In genomic region chr9:119155826-119156225, GRCm38 (mm10) we compare ENCODE assay signal across 10 mouse cellular contexts. TPM values are rescaled to one million over a fixed set of nuclear protein-coding genes. Genes with fewer than 3 reads are reported as not detected.
A peak's percentile ranks its signal among the peaks of the same experiment; 100 is the strongest.
DNase-seq lines count a peak whose midpoint lies in the region; ATAC-seq and TF ChIP-seq lines count a peak whose summit lies in the region.
"Had no signal": no experiment of that assay in that cellular context is flagged by ENCODE, and none has a peak within 500 bp of the region (broad histone marks: within the 10 kb centered on the region; RNA-seq: fewer than 3 reads in every experiment).

No protein-coding gene starts in this region.

- H3K4me3 ChIP-seq in ES-E14 (ENCODE audit: insufficient read depth in 1 of 2, low read depth in 1 of 2, low read length in 2 of 2, poor library complexity in 1 of 2, severe bottlenecking in 1 of 2) = no peak overlapping the region
- H3K4me3 ChIP-seq in forebrain, embryonic 12.5 days (replicated peaks) = peak overlapping the region; percentile 56; the same call in 1 of the 2 replicates

- no peaks in the 10 kb centered on the region for H3K4me1 ChIP-seq in ES-E14 (ENCODE audit: control insufficient read depth in 2 of 2, insufficient read depth in 2 of 2, low read length in 2 of 2, poor library complexity in 1 of 2)
- peaks cover 5% of the 10 kb centered on the region; the same call in 1 of the 2 replicates for H3K4me1 ChIP-seq in forebrain, embryonic 12.5 days

- H3K27me3 ChIP-seq in forebrain, embryonic 12.5 days = peaks cover 29% of the 10 kb centered on the region

- WGBS in forebrain, embryonic 12.5 days = 63% methylated on average over 7 of the region's 7 CpGs

- H3K4me2 ChIP-seq in forebrain, embryonic 12.5 days = no peak overlapping the region

- H3K27ac ChIP-seq in ES-E14 (ENCODE audit: insufficient read depth, low read depth, low read length, poor library complexity, severe bottlenecking) = no peak overlapping the region
- no peak overlapping the region for H3K27ac ChIP-seq in forebrain, embryonic 12.5 days

- intact Hi-C loops in heart, postnatal 10 days (cut with DNase I) = loop anchor here (2.0 to 5.0 kb wide), 3 partner anchors 121 to 275 kb away; no protein-coding TSS in a partner anchor

- 0 out of 2 replicates have a peak overlapping the region, but pooled peaks have one; percentile 1 for H3K9ac ChIP-seq in ES-E14 (ENCODE audit: insufficient read depth, low read depth, low read length, poor library complexity, severe bottlenecking)
- H3K9ac ChIP-seq in forebrain, embryonic 12.5 days = no peak overlapping the region

- no peak for ATAC-seq in forebrain, embryonic 12.5 days (ENCODE audit: low FRiP score)

- in situ Hi-C loops in ES-E14 (cut with MboI; ENCODE audit: low sequenced_read_pairs in 2 of 2, unreplicated experiment in 2 of 2) = no loop called here

- peak; percentile 13 to 19 for DNase-seq in heart, postnatal 10 days
- no peak for DNase-seq in heart, adult 8-10 months (ENCODE audit: low spot score)
- DNase-seq in ES-E14 (ENCODE audit: low read depth, low spot score) = no peak
- peak; percentile 58 to 62 for DNase-seq in kidney, postnatal 25 days
- no peak for DNase-seq in T-cell, adult 2 months (ENCODE audit: low spot score)
- no peak for DNase-seq in thymus, postnatal 36 days
- no peak for DNase-seq in lung, postnatal 10 days

- H3K36me3 ChIP-seq in ES-E14 (ENCODE audit: control insufficient read depth, insufficient read depth, low read length, poor library complexity, severe bottlenecking) = no peaks in the 10 kb centered on the region
- H3K36me3 ChIP-seq in forebrain, embryonic 12.5 days (replicated peaks) = no peaks in the 10 kb centered on the region

- no peaks in the 10 kb centered on the region for H3K9me3 ChIP-seq in ES-E14 (ENCODE audit: control insufficient read depth, insufficient read depth, low read depth, low read length)
- no peaks in the 10 kb centered on the region for H3K9me3 ChIP-seq in forebrain, embryonic 12.5 days

TF ChIP-seq in ES-E14, 5 proteins besides CTCF, POLR2A, EP300 and RAD21:
- no peak for TF ChIP-seq MAFK (IDR thresholded peaks at IDR 0.05; ENCODE audit: insufficient read depth, low read depth, low read length)
- no peak for TF ChIP-seq ZNF384 (IDR thresholded peaks at IDR 0.05; ENCODE audit: low read depth, low read length)
- TF ChIP-seq CHD2 (IDR thresholded peaks at IDR 0.05; ENCODE audit: low read depth, low read length) = no peak
- TF ChIP-seq HCFC1 (IDR thresholded peaks at IDR 0.05; ENCODE audit: borderline replicate concordance, insufficient read depth, low read length) = no peak
- no peak for TF ChIP-seq ZC3H11A (IDR thresholded peaks at IDR 0.05; ENCODE audit: borderline replicate concordance, low read depth, low read length)

RNA-seq across cellular contexts. Expression of gene Acaa1b, which starts 1.1 kb away (rescaled TPM):
- 1 to 10 TPM; 2.6 to 4.8 TPM for total RNA-seq in heart, postnatal 10 days (2021)
- 1 to 10 TPM; 1.1 to 1.7 (median 1.4) TPM for total RNA-seq in heart, adult 8-10 months (2022)
- total RNA-seq in ES-E14 (2012; rRNA removed) = 3.0 and 6.8 TPM in 2 replicates
- 0.95 and 2.1 TPM in 2 replicates for polyA plus RNA-seq in forebrain, embryonic 12.5 days (2016; fragmentation: Nextera tagmentation; extraction: Ambion mirVana)

RNA-seq across cellular contexts. Expression of gene Gm47289, which starts 3.1 kb away (rescaled TPM):
- not detected for total RNA-seq in heart, postnatal 10 days (2021)
- not detected for total RNA-seq in heart, adult 8-10 months (2022)
- total RNA-seq in ES-E14 (2012; rRNA removed) = not detected in 2 replicates
- not detected in 2 replicates for polyA plus RNA-seq in forebrain, embryonic 12.5 days (2016; fragmentation: Nextera tagmentation; extraction: Ambion mirVana)
- polyA plus RNA-seq: cortical plate, adult 2 months; intestine, embryonic 14.5 days had no signal

RNA-seq across cellular contexts. Expression of gene Slc22a13, which starts 53.1 kb away (rescaled TPM):
- not detected for total RNA-seq in heart, postnatal 10 days (2021)
- not detected for total RNA-seq in heart, adult 8-10 months (2022)
- 0.13 TPM in 1 of 2 replicates, not detected in the other for total RNA-seq in ES-E14 (2012; rRNA removed)
- polyA plus RNA-seq in forebrain, embryonic 12.5 days (2016; fragmentation: Nextera tagmentation; extraction: Ambion mirVana) = not detected in 2 replicates
- polyA plus RNA-seq: cortical plate, adult 2 months; intestine, embryonic 14.5 days had no signal

RNA-seq across cellular contexts. Expression of gene Dlec1, which starts 53.5 kb away (rescaled TPM):
- under 1 TPM in 1 of 2 experiments, not detected in 1; 0.07 TPM for total RNA-seq in heart, postnatal 10 days (2021)
- total RNA-seq in heart, adult 8-10 months (2022) = under 1 TPM in 2 of 4 experiments, not detected in 2; 0.09 to 0.14 TPM
- 1.2 and 3.7 TPM in 2 replicates for total RNA-seq in ES-E14 (2012; rRNA removed)
- polyA plus RNA-seq in forebrain, embryonic 12.5 days (2016; fragmentation: Nextera tagmentation; extraction: Ambion mirVana) = 0.79 and 1.0 TPM in 2 replicates

Comparison
In these comparisons a context has a peak if more than half of its experiments do, and no peak if none do; other contexts are left out.
1. DNase-seq: peak in heart, postnatal 10 days (2 of 2) and kidney, postnatal 25 days (2 of 2); none in heart, adult 8-10 months (single experiment), ES-E14 (single experiment), T-cell, adult 2 months (single experiment), thymus, postnatal 36 days (0 of 2) and lung, postnatal 10 days (single experiment).